Mouse (Mus musculus) megakaryocyte, embryonic 14.5 days (primary cell): ENCODE results near the gene Hopx.

ENCODE experiments used
- FLI1 ChIP-seq: IDR thresholded peaks from 2 replicates; pipeline ENCODE4 v1.6.1; 2012; ENCODE audit warnings: low read length, inconsistent platforms, mixed read lengths
- GATA1 ChIP-seq: IDR thresholded peaks from 3 replicates; pipeline ENCODE4 v1.6.1; 2012; ENCODE audit warnings: mixed read lengths, low read length, inconsistent platforms, borderline replicate concordance

- TF ChIP-seq GATA1 (no peak), FLI1 (no peak)
Measured at GRCm38 (mm10) chr5:77102522-77103365, 12.2 kb downstream of the Hopx start.
